Mouse (Mus musculus): ENCODE measurements at regions not wholly inside any gene's neighbourhood (a gene's known extent, or its start where the extent isn't known, plus 50 kb on each side); places are given as distances from the start of the nearest gene placed in this dataset.
"Not testable (repeated sequence)": the region's sequence is repeated elsewhere in the genome, so short reads cannot be mapped to it uniquely, and the experiment has no call there.

- DNase-seq (ENCODE audit: low read depth, low spot score) = no peak
These were observed 333.3 kb upstream of the Cwc22 start for GRCm38 (mm10) chr2:78279382-78280056.

GRCm38 (mm10) chr2:78278630-78279029 lies 332.5 kb upstream of the Cwc22 start:
- no peak for DNase-seq (ENCODE audit: low read depth, low spot score)

- no peak for DNase-seq (ENCODE audit: low read depth, low spot score)
These were observed 331.5 kb upstream of the Cwc22 start for GRCm38 (mm10) chr2:78277699-78278098.

DNA sequence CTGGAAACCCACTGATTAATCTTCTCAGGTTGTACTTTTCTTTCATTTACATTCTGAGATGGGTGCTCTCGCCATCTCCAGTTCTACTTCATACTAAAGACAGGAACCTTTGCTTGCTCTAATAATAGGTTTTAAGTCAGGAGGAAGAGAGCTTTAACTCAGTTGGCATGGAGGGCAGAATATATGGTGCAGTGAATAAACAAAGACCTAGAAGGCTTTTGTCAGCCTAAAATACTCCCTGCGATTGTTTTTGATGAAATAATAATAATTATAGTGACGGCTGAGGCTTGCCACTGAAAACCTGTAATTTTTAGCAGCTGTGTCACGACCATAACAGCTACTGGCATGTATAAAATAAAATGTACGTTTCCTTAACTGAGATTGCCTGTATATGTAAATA lies 327.9 kb upstream of the Cwc22 start:
- DNase-seq (ENCODE audit: low read depth, low spot score) = no peak

GRCm38 (mm10) chr2:78268705-78269104 lies 322.5 kb upstream of the Cwc22 start:
- no peak for DNase-seq (ENCODE audit: low read depth, low spot score)

GRCm38 (mm10) chr2:78267527-78268375 lies 321.6 kb upstream of the Cwc22 start:
- DNase-seq (ENCODE audit: low read depth, low spot score) = no peak

GRCm38 (mm10) chr2:78253601-78254097 lies 307.5 kb upstream of the Cwc22 start:
- DNase-seq (ENCODE audit: low read depth, low spot score) = no peak

DNA sequence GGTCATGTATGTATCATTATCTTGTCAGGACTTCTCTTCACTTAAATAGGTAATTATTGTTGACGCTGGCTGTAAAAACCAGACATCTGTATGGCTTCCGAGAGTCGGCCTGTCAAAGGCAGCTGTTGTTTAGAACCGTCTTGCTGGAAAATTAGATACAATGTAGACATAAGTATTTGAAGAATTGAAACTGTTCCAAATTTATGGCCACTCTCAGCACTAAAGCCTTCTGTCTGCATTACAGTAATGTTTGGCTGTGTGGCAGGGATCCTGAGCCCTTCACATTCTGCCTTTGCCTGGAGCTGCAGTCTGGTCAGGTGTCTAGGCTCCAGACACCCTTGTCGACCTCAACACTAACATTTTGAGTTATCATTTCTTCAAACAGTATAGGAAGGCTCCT lies 300.2 kb upstream of the Cwc22 start:
- no peak for DNase-seq (ENCODE audit: low read depth, low spot score)

DNA sequence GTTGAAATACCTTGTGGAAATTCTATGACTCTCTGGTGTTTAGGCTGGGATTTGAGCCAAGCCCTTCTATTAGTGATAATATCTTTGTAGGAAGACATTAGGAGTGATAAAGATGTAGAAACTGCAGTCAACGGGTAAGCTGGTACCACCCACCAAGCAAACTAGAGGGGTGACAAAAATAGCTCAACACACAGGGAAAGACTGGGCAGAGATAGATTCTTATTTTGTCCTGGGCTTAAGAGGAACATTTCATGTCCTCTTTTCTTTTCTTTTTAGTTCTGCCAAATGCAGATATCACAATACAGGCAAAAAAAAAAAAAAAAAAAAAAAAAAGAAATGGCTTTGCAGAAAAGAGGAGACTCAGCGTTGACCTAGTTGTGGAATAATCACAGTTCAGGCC lies 294.1 kb upstream of the Cwc22 start:
- DNase-seq (ENCODE audit: low read depth, low spot score) = no peak

DNA sequence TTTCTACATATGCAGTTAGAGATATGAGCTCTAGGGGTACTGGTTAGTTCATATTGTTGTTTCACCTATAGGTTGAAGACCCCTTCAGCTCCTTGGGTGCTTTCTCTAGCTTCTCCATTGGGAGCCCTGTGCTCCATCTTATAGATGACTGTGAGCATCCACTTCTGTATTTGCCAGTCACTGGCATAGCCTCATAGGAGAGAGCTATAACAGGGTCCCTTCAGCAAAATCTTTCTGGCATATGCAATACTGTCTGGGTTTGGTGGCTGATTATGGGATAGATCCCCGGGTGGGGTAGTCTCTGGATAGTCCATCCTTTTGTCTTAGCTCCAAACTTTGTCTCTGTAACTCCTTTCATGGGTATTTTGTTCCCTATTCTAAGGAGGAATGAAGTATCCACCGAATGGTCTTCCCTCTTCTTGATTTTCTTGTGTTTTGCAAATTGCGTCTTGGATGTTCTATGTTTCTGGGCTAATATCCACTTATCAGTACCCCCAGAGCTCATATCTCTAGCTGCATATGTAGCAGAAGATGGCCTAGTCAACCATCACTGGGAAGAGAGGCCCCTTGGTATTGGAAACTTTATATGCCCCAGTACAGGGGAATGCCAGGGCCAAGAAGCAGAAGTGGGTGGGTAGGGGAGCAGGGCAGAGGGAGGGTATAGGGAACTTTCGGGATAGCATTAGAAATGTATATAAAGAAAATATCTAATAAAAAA lies 279.4 kb upstream of the Cwc22 start:
- DNase-seq (ENCODE audit: low read depth, low spot score) = not testable (repeated sequence)

DNA sequence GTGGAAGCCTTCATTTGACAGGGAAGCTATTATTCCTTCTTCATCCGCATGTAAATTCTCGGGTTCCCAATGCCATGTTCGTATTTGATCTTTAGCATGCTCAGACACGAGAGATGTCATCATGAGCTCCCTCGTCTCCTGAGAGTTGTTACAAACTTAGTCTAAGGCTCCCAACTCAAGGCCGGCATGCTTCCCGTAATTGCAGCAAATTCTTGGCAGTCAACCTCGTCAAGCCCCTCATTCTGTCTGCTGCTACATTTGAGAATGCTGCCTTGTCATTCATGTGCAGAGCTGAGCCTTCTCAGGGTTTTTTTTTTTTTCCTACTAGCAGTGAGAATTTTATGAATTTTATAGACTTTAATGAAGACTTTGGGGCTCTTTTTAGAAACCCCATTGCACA lies 268.3 kb upstream of the Cwc22 start:
- no peak for DNase-seq (ENCODE audit: low read depth, low spot score)

DNA sequence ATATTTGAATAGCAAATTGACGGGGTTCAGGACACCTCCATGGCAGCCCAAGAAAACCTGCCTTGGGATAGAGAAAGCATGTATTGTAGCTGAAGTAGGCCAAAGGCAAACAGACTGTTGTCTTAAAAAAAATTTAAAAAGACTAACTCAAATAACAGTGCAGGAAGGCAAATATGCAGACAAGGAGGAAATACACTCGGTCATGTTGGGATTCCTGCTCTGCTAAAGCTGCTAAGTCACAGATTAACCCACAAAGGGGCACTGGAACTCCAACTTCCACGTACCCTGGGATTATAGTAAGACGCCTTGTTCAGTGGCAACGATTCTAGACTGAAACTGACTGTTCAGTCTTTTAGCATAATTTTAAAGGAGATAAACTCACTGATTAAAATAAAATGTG lies 258.9 kb upstream of the Cwc22 start:
- DNase-seq (ENCODE audit: low read depth, low spot score) = no peak

- no peak for DNase-seq (ENCODE audit: low read depth, low spot score)
These were observed 249.8 kb upstream of the Cwc22 start for GRCm38 (mm10) chr2:78196006-78196405.

DNA sequence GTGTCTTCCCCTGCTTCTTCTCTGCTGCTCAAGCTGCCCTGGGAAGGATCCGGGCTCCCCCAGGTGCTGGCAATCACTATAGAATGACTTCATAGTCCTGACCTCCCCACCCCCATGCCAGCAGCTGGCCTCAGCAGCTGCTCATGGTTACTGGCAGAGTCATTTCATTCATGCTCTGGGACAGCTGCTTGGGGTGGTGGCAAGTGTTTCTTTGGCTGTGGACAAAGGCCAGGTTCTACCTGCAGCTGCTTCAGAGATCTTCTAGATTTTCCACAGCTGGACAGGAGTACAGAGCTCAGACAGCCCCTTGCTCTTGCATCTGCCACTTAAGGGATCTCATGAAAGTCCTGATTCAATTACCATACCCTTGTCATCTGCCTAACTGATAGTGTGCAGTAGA lies 243.4 kb upstream of the Cwc22 start:
- DNase-seq (ENCODE audit: low read depth, low spot score) = no peak

GRCm38 (mm10) chr2:78184950-78185349 lies 238.8 kb upstream of the Cwc22 start:
- no peak for DNase-seq (ENCODE audit: low read depth, low spot score)

- DNase-seq (ENCODE audit: low read depth, low spot score) = no peak
These were observed 227.6 kb upstream of the Cwc22 start for GRCm38 (mm10) chr2:78173784-78174183.

DNA sequence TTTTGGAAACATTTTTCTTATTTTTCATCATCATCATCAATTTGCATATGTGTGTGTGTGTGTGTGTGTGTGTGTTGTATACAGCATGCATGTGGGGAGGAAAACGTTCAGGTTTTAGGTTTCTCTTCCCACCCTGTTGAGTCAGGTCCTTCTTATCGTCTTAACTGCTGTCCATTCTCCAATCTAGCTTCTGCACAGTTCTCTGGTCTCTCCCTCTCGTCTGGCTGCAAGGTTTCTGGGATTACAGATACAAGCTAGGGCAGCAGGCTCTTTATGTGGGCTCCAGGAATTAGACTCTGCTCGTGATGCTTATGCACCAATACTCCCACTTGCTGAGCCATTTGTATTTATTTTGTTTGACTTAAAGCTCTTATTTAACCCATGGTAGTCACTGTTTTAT lies 226.6 kb upstream of the Cwc22 start:
- DNase-seq (ENCODE audit: low read depth, low spot score) = no peak

DNA sequence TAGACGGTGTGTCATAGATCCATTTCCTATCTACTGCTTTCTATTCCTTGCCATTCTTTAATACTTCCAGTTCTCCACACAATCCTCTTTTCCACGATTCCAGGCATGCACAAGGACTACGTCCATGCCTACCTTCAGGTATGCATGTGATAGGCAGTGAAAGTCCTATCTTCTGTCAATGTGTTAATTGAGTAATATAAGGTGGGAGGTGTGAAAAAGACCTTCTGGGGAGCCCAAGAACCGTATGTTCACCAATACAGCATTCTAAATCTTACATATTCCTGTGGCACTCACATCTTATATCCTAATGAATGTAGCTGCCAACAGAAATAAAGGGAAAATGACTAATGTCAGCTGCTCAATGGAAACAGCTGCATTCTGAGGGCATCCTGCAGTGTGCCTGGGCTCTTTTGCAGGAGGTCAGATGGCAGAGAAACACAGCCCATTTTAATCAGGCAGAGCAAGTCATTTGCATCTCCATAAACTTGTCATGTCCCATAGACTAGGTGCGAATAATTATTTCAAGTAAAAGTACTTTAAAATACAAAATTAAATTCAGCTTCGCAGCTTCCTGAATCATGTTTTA lies 224.1 kb upstream of the Cwc22 start:
- no peak for DNase-seq (ENCODE audit: low read depth, low spot score)

- no peak for DNase-seq (ENCODE audit: low read depth, low spot score)
These were observed 219.3 kb upstream of the Cwc22 start for GRCm38 (mm10) chr2:78165429-78165828.

- no peak for DNase-seq (ENCODE audit: low read depth, low spot score)
These were observed 213.8 kb upstream of the Cwc22 start for GRCm38 (mm10) chr2:78159877-78160485.

GRCm38 (mm10) chr2:78110335-78110734 lies 164.2 kb upstream of the Cwc22 start:
- DNase-seq (ENCODE audit: low read depth, low spot score) = no peak

DNA sequence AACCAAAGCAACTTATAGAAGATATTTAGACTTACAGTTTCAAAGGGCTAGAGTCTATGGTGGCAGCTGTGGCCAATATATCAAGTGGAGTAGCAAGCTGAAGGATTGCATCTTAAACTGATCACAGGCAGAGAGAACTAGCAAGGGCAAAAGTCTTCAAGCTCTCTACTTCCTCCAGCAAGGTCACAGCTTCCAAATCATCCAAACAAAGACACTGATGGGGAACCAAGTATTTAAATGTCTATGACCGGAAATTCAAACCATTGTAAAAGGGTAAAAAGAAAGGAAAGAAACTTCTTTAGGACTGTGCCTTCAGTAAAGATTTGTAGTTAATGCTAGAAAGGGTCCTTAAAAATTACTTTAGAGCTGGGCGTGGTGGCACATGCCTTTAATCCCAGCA lies 149.4 kb upstream of the Cwc22 start:
- DNase-seq (ENCODE audit: low read depth, low spot score) = no peak

Data from retina, adult 2 months (tissue).